Mouse (Mus musculus) limb, embryonic 13.5 days (tissue): ENCODE measurements around the gene Idua. TPM values are rescaled to one million over a fixed set of nuclear protein-coding genes. Genes with fewer than 3 reads are reported as not detected.

Experiments
- ATAC-seq: fragments of 200-750 bp; cut with Nextera tagmentation; 2 replicates; pipeline ENCODE4 v1.8.0; 2017; ENCODE audit warnings: low read depth, moderate number of reproducible peaks, moderate TSS enrichment; ENCODE audit not compliant: low FRiP score
- H3K27ac ChIP-seq: fragments of 300-500 bp; sonication (generic); 2 replicates; pipeline ENCODE4 v1.5.1; 2015; ENCODE audit warnings: inconsistent platforms, mild to moderate bottlenecking, moderate library complexity
- H3K27me3 ChIP-seq: fragments of 300-500 bp; sonication (generic); 2 replicates; pipeline ENCODE4 v1.6.1; 2015; ENCODE audit warnings: mild to moderate bottlenecking, inconsistent platforms
- H3K36me3 ChIP-seq: fragments of 300-500 bp; sonication (generic); 2 replicates; pipeline ENCODE4 v1.6.1; 2015; ENCODE audit warnings: inconsistent platforms, mild to moderate bottlenecking, moderate library complexity
- H3K4me1 ChIP-seq: fragments of 300-500 bp; sonication (generic); 2 replicates; pipeline ENCODE4 v1.6.1; 2015; ENCODE audit warnings: inconsistent platforms
- H3K4me2 ChIP-seq: fragments of 300-500 bp; sonication (generic); replicated peaks from 2 replicates; pipeline ENCODE4 v1.6.1; 2015; ENCODE audit warnings: inconsistent platforms, mild to moderate bottlenecking, moderate library complexity
- H3K4me3 ChIP-seq: fragments of 300-500 bp; sonication (generic); 2 replicates; pipeline ENCODE4 v1.5.1; 2015; ENCODE audit warnings: moderate library complexity, mild to moderate bottlenecking, inconsistent platforms
- H3K9ac ChIP-seq: fragments of 300-500 bp; sonication (generic); 2 replicates; pipeline ENCODE4 v1.6.1; 2015; ENCODE audit warnings: mild to moderate bottlenecking, inconsistent platforms
- H3K9me3 ChIP-seq: fragments of 300-500 bp; sonication (generic); 2 replicates; pipeline ENCODE4 v1.6.1; 2016; ENCODE audit warnings: inconsistent platforms
- WGBS: fragments of 180-500 bp; shearing (Covaris S2); methylation state at CpG from one replicate; pipeline ENCODE4 v1.1.7; 2015; 5-methylcytosine and 5-hydroxymethylcytosine counted together
- polyA plus RNA-seq: library from polyadenylated mRNA; unstranded; fragments of >200 nt; fragmentation: Nextera tagmentation; extraction: Ambion mirVana; gene quantifications from 2 replicates; pipeline ENCODE4 v1.2.1, GENCODE M21; 2015

Idua gene
- polyA plus RNA-seq, 1 experiment from 2014 or later = 18.2 TPM

- H3K27ac ChIP-seq = peak overlapping the region; percentile 90
- no peak overlapping the region for H3K9ac ChIP-seq
- H3K36me3 ChIP-seq = no peaks in the 10 kb centered on the region
- H3K4me1 ChIP-seq = peaks cover 44% of the 10 kb centered on the region
- no peaks in the 10 kb centered on the region for H3K9me3 ChIP-seq
- no peak overlapping the region for H3K4me3 ChIP-seq
- 54% methylated on average over 6 of the region's 6 CpGs for WGBS
- peak; percentile 45; the same call in 1 of the 2 replicates for ATAC-seq
- H3K4me2 ChIP-seq = no peak overlapping the region; the same call in 1 of the 2 replicates
- no peaks in the 10 kb centered on the region for H3K27me3 ChIP-seq
Observed at GRCm38 (mm10) chr5:108714149-108714548, 54.0 kb downstream of the Idua start.

- no peaks in the 10 kb centered on the region for H3K27me3 ChIP-seq
- ATAC-seq = no peak
- peaks cover 48% of the 10 kb centered on the region for H3K4me1 ChIP-seq
- no peak overlapping the region for H3K4me2 ChIP-seq
- no peak overlapping the region for H3K4me3 ChIP-seq
- no peak overlapping the region for H3K27ac ChIP-seq
- H3K36me3 ChIP-seq = no peaks in the 10 kb centered on the region
- H3K9me3 ChIP-seq = no peaks in the 10 kb centered on the region
- WGBS = 100% methylated on average over 1 of the region's 1 CpGs
- H3K9ac ChIP-seq = no peak overlapping the region
Observed at GRCm38 (mm10) chr5:108715974-108716373, 55.8 kb downstream of the Idua start.

DNA sequence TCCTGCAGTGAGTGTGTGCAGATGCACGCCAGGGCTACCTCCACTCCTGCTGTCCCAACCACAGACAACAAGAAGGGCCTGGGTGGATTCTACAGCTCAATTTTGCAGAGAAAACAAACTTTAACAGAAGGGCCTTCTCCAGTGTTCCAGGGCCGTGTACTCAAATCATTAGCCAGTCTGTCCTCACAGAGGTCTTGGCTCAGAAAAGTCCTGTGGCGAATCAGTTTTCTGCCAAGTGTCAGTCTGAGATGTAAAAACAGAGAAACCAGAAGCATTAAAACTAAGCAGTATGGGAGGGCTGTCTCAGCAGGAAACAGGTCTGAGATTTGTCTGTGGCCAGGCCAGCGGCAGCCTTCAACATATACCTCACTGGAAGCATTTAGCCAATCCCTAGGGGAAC is 57.9 kb downstream of the Idua start:
- Histone ChIP-seq H3K4me1 (peaks cover 48% of the 10 kb centered on the region), H3K4me2 (no peak overlapping the region), H3K9ac (no peak overlapping the region), H3K27ac (peak overlapping the region; percentile 70; the same call in 1 of the 2 replicates), H3K27me3 (no peaks in the 10 kb centered on the region), H3K9me3 (no peaks in the 10 kb centered on the region), H3K4me3 (no peak overlapping the region), H3K36me3 (no peaks in the 10 kb centered on the region)
- WGBS = 36% methylated on average over 4 of the region's 4 CpGs
- no peak for ATAC-seq

- WGBS = 64% methylated on average over 7 of the region's 7 CpGs
- no peak overlapping the region for H3K27ac ChIP-seq
- peaks cover 45% of the 10 kb centered on the region for H3K4me1 ChIP-seq
- ATAC-seq = no peak
- H3K9me3 ChIP-seq = no peaks in the 10 kb centered on the region
- H3K9ac ChIP-seq = no peak overlapping the region
- H3K27me3 ChIP-seq = no peaks in the 10 kb centered on the region
- no peak overlapping the region for H3K4me2 ChIP-seq
- H3K4me3 ChIP-seq = no peak overlapping the region
- H3K36me3 ChIP-seq = no peaks in the 10 kb centered on the region
Observed at GRCm38 (mm10) chr5:108719761-108720160, 59.6 kb downstream of the Idua start.

- H3K27ac ChIP-seq = no peak overlapping the region
- no peak for ATAC-seq
- no peak overlapping the region for H3K4me3 ChIP-seq
- H3K36me3 ChIP-seq = no peaks in the 10 kb centered on the region
- H3K4me1 ChIP-seq = peaks cover 20% of the 10 kb centered on the region; the same call in 1 of the 2 replicates
- H3K9ac ChIP-seq = no peak overlapping the region
- no peaks in the 10 kb centered on the region for H3K9me3 ChIP-seq
- no peak overlapping the region for H3K4me2 ChIP-seq
- no peaks in the 10 kb centered on the region for H3K27me3 ChIP-seq
- WGBS = 66% methylated on average over 2 of the region's 2 CpGs
Observed at GRCm38 (mm10) chr5:108724006-108724405, 63.9 kb downstream of the Idua start.

- WGBS = 19% methylated on average over 5 of the region's 5 CpGs
- H3K27ac ChIP-seq = no peak overlapping the region; the same call in 1 of the 2 replicates
- no peak overlapping the region for H3K9ac ChIP-seq
Observed at GRCm38 (mm10) chr5:108726557-108727248, 66.6 kb downstream of the Idua start.

GRCm38 (mm10) chr5:108727425-108727824 is 67.3 kb downstream of the Idua start:
- Histone ChIP-seq H3K27ac (no peak overlapping the region), H3K4me1 (peaks cover 14% of the 10 kb centered on the region; the same call in 1 of the 2 replicates), H3K4me2 (no peak overlapping the region), H3K27me3 (no peaks in the 10 kb centered on the region), H3K9me3 (no peaks in the 10 kb centered on the region), H3K4me3 (no peak overlapping the region), H3K36me3 (no peaks in the 10 kb centered on the region), H3K9ac (no peak overlapping the region)
- 84% methylated on average over 1 of the region's 1 CpGs for WGBS
- ATAC-seq = no peak

More at GRCm38 (mm10) chr5:108726557-108727248, 66.6 kb downstream of the Idua start:
- no peak overlapping the region for H3K4me3 ChIP-seq
- no peaks in the 10 kb centered on the region for H3K27me3 ChIP-seq
- peaks cover 14% of the 10 kb centered on the region; the same call in 1 of the 2 replicates for H3K4me1 ChIP-seq
- no peak overlapping the region for H3K4me2 ChIP-seq
- peak; percentile 74 for ATAC-seq
- no peaks in the 10 kb centered on the region for H3K9me3 ChIP-seq
- H3K36me3 ChIP-seq = no peaks in the 10 kb centered on the region

Other genes starting within 250 kb of the Idua start
- 399 and 403 TPM in 2 replicates for gene Atp5k, start 225.9 kb upstream of the Idua start, polyA plus RNA-seq
- gene Mfsd7a, start 211.4 kb upstream of the Idua start, polyA plus RNA-seq = 0.24 and 0.25 TPM in 2 replicates
- 23.3 and 26.4 TPM in 2 replicates for gene Pcgf3, start 199.1 kb upstream of the Idua start, polyA plus RNA-seq
- gene Cplx1, start 110.3 kb upstream of the Idua start, polyA plus RNA-seq = 0.50 and 0.59 TPM in 2 replicates
- 44.4 and 50.6 TPM in 2 replicates for gene Gak, start 30.6 kb upstream of the Idua start, polyA plus RNA-seq
- 26.9 and 28.3 TPM in 2 replicates for gene Tmem175, start 30.6 kb upstream of the Idua start, polyA plus RNA-seq
- 15.9 and 16.8 TPM in 2 replicates for gene Dgkq, start 9.3 kb downstream of the Idua start, polyA plus RNA-seq
- gene Slc26a1, start 15.2 kb downstream of the Idua start, polyA plus RNA-seq = 1.5 and 1.8 TPM in 2 replicates
- 44.8 and 52.4 TPM in 2 replicates for gene Fgfrl1, start 32.1 kb downstream of the Idua start, polyA plus RNA-seq
- not detected in 2 replicates for gene Rnf212, start 114.7 kb downstream of the Idua start, polyA plus RNA-seq
- not detected in 2 replicates for gene Tmed11, start 135.0 kb downstream of the Idua start, polyA plus RNA-seq
- gene Vmn2r8, start 148.5 kb downstream of the Idua start, polyA plus RNA-seq = not detected in 2 replicates
- not detected in 2 replicates for gene Vmn2r9, start 192.3 kb downstream of the Idua start, polyA plus RNA-seq